Mouse (Mus musculus) intestine, embryonic 16.5 days (tissue): ENCODE results near the gene AW011738. TPM values are rescaled to one million over a fixed set of nuclear protein-coding genes. Genes with fewer than 3 reads are reported as not detected.

Experiments
- ATAC-seq: fragments of 200-750 bp; cut with Nextera tagmentation; 2 replicates; pipeline ENCODE4 v1.8.0; 2017; ENCODE audit warnings: moderate TSS enrichment, moderate library complexity
- H3K27ac ChIP-seq: fragments of 300-500 bp; sonication (generic); 2 replicates; pipeline ENCODE4 v1.5.1; 2014; ENCODE audit warnings: mild to moderate bottlenecking, low read length
- H3K27me3 ChIP-seq: fragments of 300-500 bp; sonication (generic); replicated peaks from 2 replicates; pipeline ENCODE4 v1.6.1; 2014; ENCODE audit warnings: low read length, control low read depth, mixed read lengths; ENCODE audit not compliant: control insufficient read depth, insufficient read depth
- H3K36me3 ChIP-seq: fragments of 300-500 bp; sonication (generic); 2 replicates; pipeline ENCODE4 v1.6.1; 2014; ENCODE audit warnings: low read length, control low read depth; ENCODE audit not compliant: control insufficient read depth, insufficient read depth
- H3K4me1 ChIP-seq: fragments of 300-500 bp; sonication (generic); 2 replicates; pipeline ENCODE4 v1.6.1; 2014; ENCODE audit warnings: low read length, control low read depth, mixed read lengths; ENCODE audit not compliant: control insufficient read depth, insufficient read depth
- H3K4me2 ChIP-seq: fragments of 300-500 bp; sonication (generic); 2 replicates; pipeline ENCODE4 v1.6.1; 2014; ENCODE audit warnings: low read depth, low read length, control low read depth
- H3K4me3 ChIP-seq: fragments of 300-500 bp; sonication (generic); 2 replicates; pipeline ENCODE4 v1.5.1; 2014; ENCODE audit warnings: mild to moderate bottlenecking, low read length
- H3K9ac ChIP-seq: fragments of 300-500 bp; sonication (generic); 2 replicates; pipeline ENCODE4 v1.6.1; 2014; ENCODE audit warnings: low read depth, low read length
- H3K9me3 ChIP-seq: fragments of 300-500 bp; sonication (generic); 2 replicates; pipeline ENCODE4 v1.6.1; 2016; ENCODE audit warnings: low read length, control low read depth; ENCODE audit not compliant: control insufficient read depth
- WGBS: fragments of 180-500 bp; shearing (Covaris S2); extraction: QIAGEN DNeasy Blood & Tissue Kit; methylation state at CpG from one replicate; pipeline ENCODE4 v1.1.7; 2014; 5-methylcytosine and 5-hydroxymethylcytosine counted together
- polyA plus RNA-seq: library from polyadenylated mRNA; unstranded; fragments of >200 nt; fragmentation: Nextera tagmentation; extraction: Ambion mirVana; gene quantifications from 2 replicates; pipeline ENCODE4 v1.2.1, GENCODE M21; 2015

Gene AW011738
- polyA plus RNA-seq, 1 experiment from 2014 or later = 2.3 TPM

DNA sequence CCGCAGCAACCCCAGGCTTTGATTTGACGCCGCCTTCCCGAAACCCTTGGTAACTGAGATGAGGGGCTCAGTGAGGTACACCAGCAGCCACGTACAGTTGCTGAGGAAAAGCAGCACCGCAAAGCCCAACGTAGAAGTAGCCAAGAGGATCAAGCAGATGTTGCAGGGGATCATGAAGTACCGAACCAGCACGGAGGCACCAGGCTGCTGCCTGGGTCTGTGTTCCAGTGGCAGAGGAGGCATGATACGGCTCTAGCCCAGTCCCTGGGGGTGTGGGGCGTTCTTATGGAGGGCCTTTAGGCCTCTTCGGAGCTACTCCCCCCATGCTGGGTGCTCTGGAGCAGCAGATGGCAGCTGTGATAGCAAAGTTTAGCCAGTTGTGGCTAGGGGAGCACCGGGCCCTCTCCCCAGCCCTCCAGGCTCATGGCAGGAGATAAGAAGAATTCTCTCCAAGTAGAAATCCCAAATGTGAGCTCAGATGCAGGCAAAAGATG is 17.6 kb upstream of the AW011738 start:
- Histone ChIP-seq H3K27ac (no peak overlapping the region), H3K36me3 (peaks cover 5% of the 10 kb centered on the region), H3K4me3 (no peak overlapping the region), H3K9me3 (no peaks in the 10 kb centered on the region), H3K4me1 (peaks cover 44% of the 10 kb centered on the region), H3K27me3 (no peaks in the 10 kb centered on the region), H3K9ac (peak overlapping the region; percentile 57; the same call in 1 of the 2 replicates), H3K4me2 (no peak overlapping the region; the same call in 1 of the 2 replicates)
- WGBS = 80% methylated on average over 13 of the region's 13 CpGs
- no peak for ATAC-seq

DNA sequence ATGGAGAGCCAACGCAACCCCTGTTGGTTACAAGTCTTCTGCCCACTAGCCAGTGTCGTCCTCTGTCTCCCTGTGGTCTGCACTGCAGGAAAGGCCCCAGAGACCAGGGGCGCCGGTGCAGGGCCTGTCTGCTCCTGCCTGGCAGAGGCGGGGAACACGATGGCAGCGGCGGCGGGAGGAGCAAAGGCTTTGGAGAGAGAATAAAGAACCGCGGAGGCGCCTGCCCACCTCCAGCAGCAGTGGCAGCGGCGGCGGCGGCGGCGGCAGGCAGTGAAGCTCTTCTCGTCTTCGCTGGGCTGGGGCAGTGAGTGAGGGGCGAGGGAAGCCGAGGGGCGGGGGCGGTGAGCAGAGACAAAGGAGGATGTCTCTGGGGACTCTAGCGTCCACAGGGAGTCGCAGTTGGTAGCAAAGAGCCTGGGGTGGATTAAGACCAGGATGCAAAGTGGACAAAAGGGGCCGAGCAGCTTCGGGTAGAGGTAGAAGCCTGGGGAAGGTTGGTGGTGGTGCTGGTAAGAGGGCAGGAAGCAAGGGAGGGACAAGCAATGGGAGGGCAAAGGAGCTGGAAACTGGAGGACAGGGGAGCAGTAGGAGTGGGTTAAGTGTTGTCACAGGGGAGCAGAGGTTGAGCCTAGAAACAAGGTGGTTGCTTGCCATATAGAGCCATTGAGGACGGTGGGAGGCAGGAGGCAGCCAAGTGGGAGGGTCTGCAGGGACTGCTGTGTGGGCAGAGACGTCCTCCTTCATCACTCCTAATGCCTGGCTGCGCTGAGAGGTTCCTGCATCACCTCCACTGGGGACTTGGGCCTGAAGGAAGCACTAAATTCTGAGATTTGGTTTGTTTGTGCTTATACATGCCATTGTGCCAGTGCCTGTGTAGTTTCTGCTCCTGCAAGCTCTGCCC is 16.9 kb upstream of the AW011738 start:
- 30% methylated on average over 31 of the region's 31 CpGs for WGBS
- H3K27me3 ChIP-seq = no peaks in the 10 kb centered on the region
- peak overlapping the region; percentile 57 for H3K9ac ChIP-seq
- peak overlapping the region; percentile 11 for H3K4me3 ChIP-seq
- H3K4me2 ChIP-seq = peak overlapping the region; percentile 9; the same call in 1 of the 2 replicates
- no peaks in the 10 kb centered on the region for H3K9me3 ChIP-seq
- ATAC-seq = no peak
- H3K27ac ChIP-seq = no peak overlapping the region
- peaks cover 9% of the 10 kb centered on the region for H3K36me3 ChIP-seq
- peaks cover 45% of the 10 kb centered on the region for H3K4me1 ChIP-seq

DNA sequence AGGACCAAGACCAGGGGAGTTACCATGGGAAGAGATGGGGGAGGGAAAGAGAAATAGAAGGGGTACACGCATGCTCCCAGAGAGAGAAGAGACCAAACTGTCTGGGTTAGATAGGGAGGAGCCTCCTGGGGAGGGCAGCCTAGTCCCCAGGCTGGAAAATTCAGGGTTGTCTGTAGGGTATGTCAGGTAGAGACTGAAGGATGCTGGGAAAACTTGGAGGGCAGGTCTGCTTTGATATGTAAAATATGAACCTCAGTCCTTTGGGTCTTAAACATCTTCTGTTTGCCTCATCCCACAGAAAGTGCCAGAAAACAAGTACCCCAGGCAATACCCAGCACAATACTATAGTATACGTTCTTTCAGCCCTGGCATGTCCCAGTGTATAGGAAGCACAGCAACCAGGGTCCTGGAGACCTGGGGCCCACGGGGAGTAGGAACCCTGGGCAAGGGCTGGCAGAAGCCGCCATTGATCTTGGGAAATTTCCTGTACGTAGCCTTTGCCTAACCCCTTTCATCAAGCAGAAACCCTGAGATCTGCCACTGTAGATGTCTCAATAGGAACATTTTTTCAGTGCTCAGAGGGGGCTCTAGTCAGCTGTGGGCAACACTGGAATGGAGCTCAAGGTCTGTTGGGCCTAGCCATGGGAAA is 14.8 kb upstream of the AW011738 start:
- Histone ChIP-seq H3K9me3 (no peaks in the 10 kb centered on the region), H3K27me3 (no peaks in the 10 kb centered on the region), H3K4me3 (no peak overlapping the region), H3K4me2 (no peak overlapping the region), H3K4me1 (peaks cover 60% of the 10 kb centered on the region), H3K9ac (no peak overlapping the region), H3K27ac (no peak overlapping the region), H3K36me3 (peaks cover 9% of the 10 kb centered on the region)
- ATAC-seq = no peak
- WGBS = 70% methylated on average over 5 of the region's 5 CpGs

DNA sequence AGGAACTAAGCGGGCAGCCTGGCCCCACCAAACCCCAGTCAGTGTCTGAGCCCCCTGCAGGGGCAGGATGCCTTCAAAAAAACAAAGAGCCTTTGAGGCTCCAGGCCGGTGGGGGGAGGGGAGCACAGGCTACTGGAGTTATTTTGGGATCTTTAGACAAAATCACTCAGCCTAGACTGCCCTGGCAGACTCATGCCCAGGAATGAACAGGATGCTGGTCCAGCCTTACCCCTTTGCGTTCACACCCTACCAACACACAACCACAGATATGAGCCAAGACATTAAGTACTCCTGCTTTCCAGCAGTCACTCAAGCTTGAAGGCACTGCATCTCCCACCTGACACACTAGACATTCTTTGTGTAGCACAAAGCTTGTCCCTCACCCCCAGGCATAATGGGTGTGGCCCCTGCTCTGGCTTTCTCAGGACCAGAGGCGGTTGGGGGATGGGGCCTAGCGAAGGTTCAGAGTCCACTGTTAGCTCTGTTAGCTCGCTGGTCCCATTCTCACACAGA is 14.2 kb upstream of the AW011738 start:
- no peaks in the 10 kb centered on the region for H3K27me3 ChIP-seq
- H3K4me2 ChIP-seq = peak overlapping the region; percentile 5; the same call in 1 of the 2 replicates
- no peak overlapping the region for H3K4me3 ChIP-seq
- no peak overlapping the region; the same call in 1 of the 2 replicates for H3K9ac ChIP-seq
- WGBS = 33% methylated on average over 6 of the region's 6 CpGs
- peaks cover 66% of the 10 kb centered on the region for H3K4me1 ChIP-seq
- peaks cover 9% of the 10 kb centered on the region for H3K36me3 ChIP-seq
- peak overlapping the region; percentile 39; the same call in 1 of the 2 replicates for H3K27ac ChIP-seq
- H3K9me3 ChIP-seq = no peaks in the 10 kb centered on the region
- peak; percentile 65 for ATAC-seq

DNA sequence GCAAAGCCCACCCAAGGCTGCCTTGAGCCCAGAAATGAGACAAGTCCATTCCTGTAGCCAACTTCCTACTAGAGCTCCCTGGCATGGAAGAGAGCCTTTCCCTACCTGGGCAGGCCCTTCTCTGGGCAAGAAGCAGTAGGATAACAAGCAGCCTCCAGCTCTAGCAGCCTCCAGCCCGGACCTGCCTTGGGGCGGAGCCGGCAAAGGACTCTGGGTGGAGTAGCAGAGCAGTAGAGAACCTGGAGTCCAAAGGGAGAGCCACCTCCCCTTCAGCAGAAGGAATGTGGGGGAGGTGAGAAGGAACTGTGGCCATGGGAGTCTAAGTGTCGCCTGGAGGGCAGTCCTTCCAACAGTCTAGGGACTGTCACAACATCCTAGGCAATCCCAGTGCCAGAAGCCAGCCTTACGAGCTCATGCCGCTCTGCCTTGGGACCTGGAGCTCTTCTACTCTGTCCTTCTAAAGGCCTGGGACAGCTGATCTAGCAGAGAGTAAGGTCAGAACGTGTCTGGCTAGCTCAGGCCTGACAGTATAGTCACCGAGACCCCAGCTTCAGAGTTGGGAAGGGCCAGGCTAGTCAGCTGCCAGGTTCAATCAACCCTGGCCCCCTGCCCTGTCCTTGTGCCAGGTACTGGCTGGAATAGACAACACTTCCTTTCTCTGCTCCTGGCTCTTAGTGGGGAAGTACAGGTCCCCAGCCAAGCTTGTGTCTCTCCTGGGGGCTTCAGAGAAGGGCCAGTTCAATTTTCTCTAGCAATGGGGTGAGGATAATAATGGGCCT is 10.5 kb upstream of the AW011738 start:
- no peaks in the 10 kb centered on the region for H3K27me3 ChIP-seq
- H3K27ac ChIP-seq = peak overlapping the region; percentile 86
- no peak overlapping the region for H3K4me3 ChIP-seq
- H3K4me1 ChIP-seq = peaks cover 66% of the 10 kb centered on the region
- ATAC-seq = peak; percentile 73
- peak overlapping the region; percentile 29 for H3K4me2 ChIP-seq
- 40% methylated on average over 8 of the region's 8 CpGs for WGBS
- peak overlapping the region; percentile 50 for H3K9ac ChIP-seq
- H3K9me3 ChIP-seq = no peaks in the 10 kb centered on the region
- peaks cover 4% of the 10 kb centered on the region; the same call in 1 of the 2 replicates for H3K36me3 ChIP-seq

DNA sequence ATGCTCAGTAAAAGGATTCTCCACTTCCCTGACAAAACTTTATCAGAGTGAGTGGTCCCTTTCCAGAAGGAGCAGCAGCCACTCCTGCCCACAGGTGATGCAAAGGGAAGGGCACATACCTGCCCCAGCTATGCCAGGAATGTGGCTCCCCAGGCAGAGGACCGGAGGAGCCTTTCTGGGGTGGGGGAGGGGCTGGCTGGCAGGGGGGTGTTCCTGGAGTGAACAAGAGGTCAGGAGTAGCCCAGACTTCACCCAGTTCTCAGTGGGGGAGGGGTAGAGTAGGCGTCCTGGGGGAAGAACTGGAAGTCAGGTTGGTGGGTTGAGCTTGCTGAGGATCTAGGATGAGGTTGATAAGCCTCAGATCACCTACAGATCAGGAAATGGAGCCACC is 9.9 kb upstream of the AW011738 start:
- Histone ChIP-seq H3K9ac (no peak overlapping the region; the same call in 1 of the 2 replicates), H3K4me1 (peaks cover 68% of the 10 kb centered on the region), H3K27ac (peak overlapping the region; percentile 86), H3K27me3 (no peaks in the 10 kb centered on the region), H3K36me3 (peaks cover 4% of the 10 kb centered on the region; the same call in 1 of the 2 replicates), H3K4me3 (no peak overlapping the region), H3K9me3 (no peaks in the 10 kb centered on the region), H3K4me2 (no peak overlapping the region)
- WGBS = 26% methylated on average over 2 of the region's 2 CpGs
- no peak for ATAC-seq

DNA sequence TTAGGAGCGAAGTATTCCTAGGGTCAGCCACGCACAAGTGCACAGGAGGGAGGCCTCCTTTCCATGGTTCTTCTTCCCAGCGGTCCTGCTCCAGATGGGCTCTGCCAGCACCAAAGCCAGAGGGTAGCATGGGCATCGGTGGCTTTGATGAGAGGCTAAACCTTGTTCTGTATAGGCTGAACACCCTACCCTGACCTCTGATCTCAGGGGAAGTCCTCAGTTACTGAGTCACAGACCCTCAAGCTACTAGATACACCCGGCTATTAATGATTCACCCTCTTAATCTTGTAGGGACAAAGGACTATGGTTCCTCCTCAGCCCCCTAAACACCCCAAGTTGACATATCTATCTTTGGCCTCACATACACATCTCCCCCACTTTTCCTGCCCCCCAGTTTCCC is 9.2 kb upstream of the AW011738 start:
- peaks cover 62% of the 10 kb centered on the region for H3K4me1 ChIP-seq
- WGBS = 51% methylated on average over 5 of the region's 5 CpGs

DNA sequence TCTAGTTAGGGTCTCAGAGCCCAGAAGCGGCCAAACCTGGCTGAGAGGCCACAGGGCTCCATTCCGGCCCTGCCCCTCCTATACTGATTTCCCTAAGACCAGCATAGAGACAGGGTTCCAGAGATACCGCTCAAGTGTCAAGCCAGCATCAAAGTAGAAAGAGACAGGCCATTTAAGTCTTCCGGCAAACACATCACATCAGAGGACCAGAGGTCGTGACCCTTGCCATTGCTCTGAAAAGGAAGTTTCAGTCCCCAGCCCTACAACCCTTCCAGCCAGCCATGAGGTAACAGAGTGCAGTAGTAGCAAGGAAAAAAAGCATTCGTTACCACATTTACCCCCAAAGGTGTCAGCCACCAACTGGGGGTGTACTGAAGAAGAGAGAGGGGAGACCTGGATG is 8.8 kb upstream of the AW011738 start:
- no peak overlapping the region; the same call in 1 of the 2 replicates for H3K9ac ChIP-seq
- H3K27ac ChIP-seq = no peak overlapping the region; the same call in 1 of the 2 replicates
- no peak for ATAC-seq
- no peaks in the 10 kb centered on the region for H3K27me3 ChIP-seq
- peaks cover 4% of the 10 kb centered on the region; the same call in 1 of the 2 replicates for H3K36me3 ChIP-seq
- H3K4me2 ChIP-seq = peak overlapping the region; percentile 18; the same call in 1 of the 2 replicates
- WGBS = 50% methylated on average over 6 of the region's 6 CpGs
- H3K4me1 ChIP-seq = peaks cover 58% of the 10 kb centered on the region
- H3K4me3 ChIP-seq = no peak overlapping the region
- H3K9me3 ChIP-seq = no peaks in the 10 kb centered on the region

More for the DNA sequence above, 9.2 kb upstream of the AW011738 start:
- ATAC-seq = no peak
- H3K9me3 ChIP-seq = no peaks in the 10 kb centered on the region
- H3K9ac ChIP-seq = peak overlapping the region; percentile 30; the same call in 1 of the 2 replicates
- H3K4me2 ChIP-seq = peak overlapping the region; percentile 18; the same call in 1 of the 2 replicates
- no peak overlapping the region for H3K4me3 ChIP-seq
- H3K27me3 ChIP-seq = no peaks in the 10 kb centered on the region
- H3K27ac ChIP-seq = peak overlapping the region; percentile 86
- peaks cover 4% of the 10 kb centered on the region; the same call in 1 of the 2 replicates for H3K36me3 ChIP-seq
